Mouse (Mus musculus) ES-Bruce4 (cell line): ENCODE data around the gene Pik3ip1.

ENCODE experiments used
- CTCF ChIP-seq: IDR thresholded peaks from one replicate; pipeline ENCODE4 v1.8.1; 2011; ENCODE audit warnings: low read depth, low read length
- EP300 ChIP-seq: IDR thresholded peaks from 2 replicates; pipeline ENCODE4 v1.6.1; 2011; ENCODE audit warnings: low read depth, low read length; ENCODE audit not compliant: insufficient read depth
- POLR2A ChIP-seq: IDR thresholded peaks from one replicate; pipeline ENCODE4 v1.8.1; 2011; ENCODE audit warnings: low read length; ENCODE audit not compliant: insufficient read depth

DNA sequence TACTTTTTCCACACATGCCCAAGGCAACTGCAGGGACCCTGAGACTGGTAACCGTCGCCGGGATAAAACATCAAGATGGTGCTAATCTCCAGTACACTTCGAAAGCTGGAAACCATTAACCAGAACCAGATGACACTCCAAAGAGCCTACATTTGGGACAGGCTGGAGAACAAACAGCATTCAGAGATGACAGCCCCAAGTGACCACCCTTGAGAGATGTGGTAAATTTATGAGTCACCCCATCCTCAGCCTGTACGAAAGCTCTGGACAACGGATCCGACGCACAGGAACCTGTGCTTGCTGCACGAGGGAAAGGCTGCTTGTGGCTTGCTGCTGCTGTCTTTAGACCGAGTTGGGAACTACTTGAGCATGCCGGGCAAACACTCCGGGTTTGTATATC is 44.5 kb downstream of the Pik3ip1 start:
- TF ChIP-seq CTCF (no peak), EP300 (no peak), POLR2A (no peak)
